Mouse (Mus musculus): ENCODE data around the gene Dpf3. TPM values are rescaled to one million over a fixed set of nuclear protein-coding genes. Genes with fewer than 3 reads are reported as not detected.
A peak's percentile ranks its signal among the peaks of the same experiment; 100 is the strongest.

Dpf3 gene
- polyA plus RNA-seq, 1 experiment from 2014 or later = 7.8 TPM

- 80% methylated on average over 2 of the region's 2 CpGs for WGBS
- no peak overlapping the region for H3K4me3 ChIP-seq (replicated peaks; ENCODE audit: low read depth, low read length)
- no peak overlapping the region for H3K27ac ChIP-seq
- DNase-seq (ENCODE audit: low spot score) = no peak
- ATAC-seq (replicated peaks; ENCODE audit: low FRiP score, low read depth) = no peak
- no peak for TF ChIP-seq CTCF (IDR thresholded peaks at IDR 0.05; ENCODE audit: low read depth)
- H3K36me3 ChIP-seq (ENCODE audit: insufficient read depth, low read length) = no peaks in the 10 kb centered on the region
- no peak overlapping the region for H3K9ac ChIP-seq (ENCODE audit: low read depth, low read length)
- H3K27me3 ChIP-seq (ENCODE audit: insufficient read depth, low read length) = no peaks in the 10 kb centered on the region
- no peaks in the 10 kb centered on the region for H3K4me1 ChIP-seq (replicated peaks; ENCODE audit: insufficient read depth, low read length)
- H3K4me2 ChIP-seq (ENCODE audit: low read length) = no peak overlapping the region
- H3K9me3 ChIP-seq (replicated peaks; ENCODE audit: low read length) = no peaks in the 10 kb centered on the region
These were observed 238.9 kb downstream of the Dpf3 start for GRCm38 (mm10) chr12:83248636-83249035.

GRCm38 (mm10) chr12:83247669-83248068 lies 239.8 kb downstream of the Dpf3 start:
- H3K9ac ChIP-seq (ENCODE audit: low read depth, low read length) = no peak overlapping the region
- no peaks in the 10 kb centered on the region for H3K36me3 ChIP-seq (ENCODE audit: insufficient read depth, low read length)
- ATAC-seq (replicated peaks; ENCODE audit: low FRiP score, low read depth) (no peak), DNase-seq (ENCODE audit: low spot score) (no peak)
- no peaks in the 10 kb centered on the region for H3K27me3 ChIP-seq (ENCODE audit: insufficient read depth, low read length)
- no peak overlapping the region for H3K4me3 ChIP-seq (replicated peaks; ENCODE audit: low read depth, low read length)
- TF ChIP-seq CTCF (IDR thresholded peaks at IDR 0.05; ENCODE audit: low read depth) = no peak
- no peaks in the 10 kb centered on the region for H3K4me1 ChIP-seq (replicated peaks; ENCODE audit: insufficient read depth, low read length)
- H3K4me2 ChIP-seq (ENCODE audit: low read length) = no peak overlapping the region
- WGBS = 79% methylated on average over 3 of the region's 3 CpGs
- no peaks in the 10 kb centered on the region for H3K9me3 ChIP-seq (replicated peaks; ENCODE audit: low read length)
- no peak overlapping the region for H3K27ac ChIP-seq

- Histone ChIP-seq H3K4me3 (replicated peaks; ENCODE audit: low read depth, low read length) (no peak overlapping the region), H3K27me3 (ENCODE audit: insufficient read depth, low read length) (no peaks in the 10 kb centered on the region), H3K4me1 (replicated peaks; ENCODE audit: insufficient read depth, low read length) (no peaks in the 10 kb centered on the region), H3K36me3 (ENCODE audit: insufficient read depth, low read length) (no peaks in the 10 kb centered on the region), H3K9ac (ENCODE audit: low read depth, low read length) (no peak overlapping the region), H3K9me3 (replicated peaks; ENCODE audit: low read length) (no peaks in the 10 kb centered on the region), H3K4me2 (ENCODE audit: low read length) (no peak overlapping the region), H3K27ac (no peak overlapping the region)
- 57% methylated on average over 3 of the region's 3 CpGs for WGBS
- no peak for ATAC-seq (replicated peaks; ENCODE audit: low FRiP score, low read depth)
- DNase-seq (ENCODE audit: low spot score) = no peak
- TF ChIP-seq CTCF (IDR thresholded peaks at IDR 0.05; ENCODE audit: low read depth) = no peak
These were observed 246.5 kb downstream of the Dpf3 start for GRCm38 (mm10) chr12:83241022-83241421.

- Histone ChIP-seq H3K27ac (no peak overlapping the region), H3K27me3 (ENCODE audit: insufficient read depth, low read length) (no peaks in the 10 kb centered on the region), H3K4me1 (replicated peaks; ENCODE audit: insufficient read depth, low read length) (no peaks in the 10 kb centered on the region), H3K4me3 (replicated peaks; ENCODE audit: low read depth, low read length) (no peak overlapping the region), H3K36me3 (ENCODE audit: insufficient read depth, low read length) (no peaks in the 10 kb centered on the region), H3K9ac (ENCODE audit: low read depth, low read length) (no peak overlapping the region), H3K4me2 (ENCODE audit: low read length) (no peak overlapping the region), H3K9me3 (replicated peaks; ENCODE audit: low read length) (no peaks in the 10 kb centered on the region)
- ATAC-seq (replicated peaks; ENCODE audit: low FRiP score, low read depth) = no peak
- DNase-seq (ENCODE audit: low spot score) = no peak
- TF ChIP-seq CTCF (IDR thresholded peaks at IDR 0.05; ENCODE audit: low read depth) = no peak
These were observed 246.9 kb downstream of the Dpf3 start for GRCm38 (mm10) chr12:83240571-83240970.

GRCm38 (mm10) chr12:83235781-83236180 lies 251.7 kb downstream of the Dpf3 start:
- ATAC-seq (replicated peaks; ENCODE audit: low FRiP score, low read depth) (no peak), DNase-seq (ENCODE audit: low spot score) (no peak)
- H3K27ac ChIP-seq = no peak overlapping the region
- 91% methylated on average over 6 of the region's 6 CpGs for WGBS
- H3K4me1 ChIP-seq (replicated peaks; ENCODE audit: insufficient read depth, low read length) = no peaks in the 10 kb centered on the region
- H3K9me3 ChIP-seq (replicated peaks; ENCODE audit: low read length) = no peaks in the 10 kb centered on the region
- no peaks in the 10 kb centered on the region for H3K27me3 ChIP-seq (ENCODE audit: insufficient read depth, low read length)
- no peaks in the 10 kb centered on the region for H3K36me3 ChIP-seq (ENCODE audit: insufficient read depth, low read length)
- no peak overlapping the region for H3K4me3 ChIP-seq (replicated peaks; ENCODE audit: low read depth, low read length)
- H3K4me2 ChIP-seq (ENCODE audit: low read length) = no peak overlapping the region
- H3K9ac ChIP-seq (ENCODE audit: low read depth, low read length) = no peak overlapping the region
- TF ChIP-seq CTCF (IDR thresholded peaks at IDR 0.05; ENCODE audit: low read depth) = no peak

- H3K36me3 ChIP-seq (ENCODE audit: insufficient read depth, low read length) = no peaks in the 10 kb centered on the region
- H3K9ac ChIP-seq (ENCODE audit: low read depth, low read length) = no peak overlapping the region
- H3K4me2 ChIP-seq (ENCODE audit: low read length) = no peak overlapping the region
- no peaks in the 10 kb centered on the region for H3K9me3 ChIP-seq (replicated peaks; ENCODE audit: low read length)
- no peak; the same call in 1 of the 2 replicates for ATAC-seq (replicated peaks; ENCODE audit: low FRiP score, low read depth)
- H3K4me3 ChIP-seq (replicated peaks; ENCODE audit: low read depth, low read length) = no peak overlapping the region
- no peaks in the 10 kb centered on the region for H3K27me3 ChIP-seq (ENCODE audit: insufficient read depth, low read length)
- H3K27ac ChIP-seq = no peak overlapping the region
- DNase-seq (ENCODE audit: low spot score) = peak; percentile 86
- no peak for TF ChIP-seq CTCF (IDR thresholded peaks at IDR 0.05; ENCODE audit: low read depth)
- WGBS = 37% methylated on average over 2 of the region's 2 CpGs
- no peaks in the 10 kb centered on the region for H3K4me1 ChIP-seq (replicated peaks; ENCODE audit: insufficient read depth, low read length)
These were observed 252.5 kb downstream of the Dpf3 start for GRCm38 (mm10) chr12:83234981-83235380.

- ATAC-seq (replicated peaks; ENCODE audit: low FRiP score, low read depth) (0 out of 2 replicates have a peak, but pooled peaks have one; percentile 21), DNase-seq (ENCODE audit: low spot score) (no peak)
- WGBS = 60% methylated on average over 7 of the region's 7 CpGs
- no peak overlapping the region for H3K27ac ChIP-seq
- no peaks in the 10 kb centered on the region for H3K27me3 ChIP-seq (ENCODE audit: insufficient read depth, low read length)
- no peaks in the 10 kb centered on the region for H3K36me3 ChIP-seq (ENCODE audit: insufficient read depth, low read length)
- H3K4me1 ChIP-seq (replicated peaks; ENCODE audit: insufficient read depth, low read length) = no peaks in the 10 kb centered on the region
- no peaks in the 10 kb centered on the region for H3K9me3 ChIP-seq (replicated peaks; ENCODE audit: low read length)
- H3K4me3 ChIP-seq (replicated peaks; ENCODE audit: low read depth, low read length) = no peak overlapping the region
- no peak overlapping the region for H3K4me2 ChIP-seq (ENCODE audit: low read length)
- TF ChIP-seq CTCF (IDR thresholded peaks at IDR 0.05; ENCODE audit: low read depth) = no peak
- no peak overlapping the region for H3K9ac ChIP-seq (ENCODE audit: low read depth, low read length)
These were observed 253.9 kb downstream of the Dpf3 start for GRCm38 (mm10) chr12:83233651-83234050.
